Mouse (Mus musculus): ENCODE measurements around the gene Tpd52l1.
"Not testable (repeated sequence)": the region's sequence is repeated elsewhere in the genome, so short reads cannot be mapped to it uniquely, and the experiment has no call there.

DNA sequence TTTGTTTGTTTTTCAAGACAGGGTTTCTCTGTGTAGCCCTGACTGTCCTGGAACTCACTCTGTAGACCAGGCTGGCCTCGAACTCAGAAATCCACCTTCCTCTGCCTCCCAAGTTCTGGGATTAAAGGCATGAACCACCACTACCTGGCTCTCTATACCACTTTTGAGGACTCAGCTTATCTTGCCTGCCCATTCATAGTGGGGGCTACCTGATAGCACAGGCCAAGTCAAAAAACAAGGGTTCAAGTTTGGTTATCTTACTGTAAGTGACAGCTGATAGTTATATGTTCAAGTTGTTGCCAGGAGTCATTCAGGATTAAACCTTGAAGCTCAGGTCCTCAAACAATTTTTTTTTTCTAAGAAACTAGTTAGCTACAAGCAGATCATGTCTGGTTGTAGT lies 57.2 kb downstream of the Tpd52l1 start:
- not testable (repeated sequence) for TF ChIP-seq CTCF (IDR thresholded peaks at IDR 0.05; ENCODE audit: extremely low read depth, insufficient read length, insufficient replicate concordance, low read depth, low read length); POLR2A (IDR thresholded peaks at IDR 0.05; ENCODE audit: low read depth, low read length)
